Mouse (Mus musculus): ENCODE measurements around the gene Gm14147.
"Not testable (repeated sequence)": the region's sequence is repeated elsewhere in the genome, so short reads cannot be mapped to it uniquely, and the experiment has no call there.

Gene Gm14147

DNA sequence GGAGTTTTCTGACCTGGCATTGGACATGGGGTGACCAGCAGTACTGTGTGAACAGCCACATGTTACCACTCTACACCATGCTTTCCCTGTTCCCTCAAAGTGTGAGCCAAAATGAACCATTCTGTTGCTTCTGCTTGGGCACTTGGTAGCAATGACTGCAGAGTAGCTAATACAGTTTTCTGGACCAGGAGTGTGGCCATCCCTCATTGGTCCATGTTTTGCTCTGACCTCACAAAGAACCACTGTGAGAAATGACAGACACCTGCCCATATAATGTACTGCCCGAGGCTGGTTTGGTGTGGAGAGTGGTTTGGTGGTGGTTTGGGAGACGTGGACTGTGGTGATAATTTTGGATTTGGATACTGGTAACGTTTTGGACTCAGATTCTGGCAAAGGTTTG is at the start of gene Gm14147:
Gene Gm14147 (plus strand): TSS at position 301 of the 400 bp plus-strand sequence.
- DNase-seq (ENCODE audit: low spot score) = not testable (repeated sequence)

DNA sequence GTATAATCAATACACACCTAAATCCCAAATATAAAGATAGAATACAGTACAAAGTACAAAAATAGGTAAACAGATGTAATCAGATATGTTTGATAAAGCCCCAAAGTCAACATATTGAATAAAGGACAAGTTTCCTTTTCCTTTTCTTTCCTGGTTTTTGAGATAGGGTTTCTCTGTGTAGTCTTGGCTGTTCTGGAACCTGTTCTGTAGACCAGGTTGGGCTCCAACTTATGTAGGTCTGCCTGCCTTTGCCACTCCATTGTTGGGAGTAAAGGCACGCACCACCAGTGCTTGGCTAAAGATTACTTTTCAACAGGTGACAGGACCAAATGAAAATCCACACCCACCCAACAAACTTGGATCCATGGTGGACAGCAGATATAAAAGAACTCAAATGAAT is 41.4 kb upstream of the Gm14147 start:
- DNase-seq (ENCODE audit: low spot score) = no peak

DNA sequence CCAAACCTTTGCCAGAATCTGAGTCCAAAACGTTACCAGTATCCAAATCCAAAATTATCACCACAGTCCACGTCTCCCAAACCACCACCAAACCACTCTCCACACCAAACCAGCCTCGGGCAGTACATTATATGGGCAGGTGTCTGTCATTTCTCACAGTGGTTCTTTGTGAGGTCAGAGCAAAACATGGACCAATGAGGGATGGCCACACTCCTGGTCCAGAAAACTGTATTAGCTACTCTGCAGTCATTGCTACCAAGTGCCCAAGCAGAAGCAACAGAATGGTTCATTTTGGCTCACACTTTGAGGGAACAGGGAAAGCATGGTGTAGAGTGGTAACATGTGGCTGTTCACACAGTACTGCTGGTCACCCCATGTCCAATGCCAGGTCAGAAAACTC is 5.8 kb upstream of the Gm14147 start, which contains the start of gene Gm14151:
Gene Gm14151 (minus strand): TSS at position 101 of the 400 bp plus-strand sequence.
- not testable (repeated sequence) for DNase-seq (ENCODE audit: low spot score)

All from ovary, postnatal 14 days (tissue).